Mouse (Mus musculus) bone marrow, adult 2 months (tissue): ENCODE measurements at regions not wholly inside any gene's neighbourhood (a gene's known extent, or its start where the extent isn't known, plus 50 kb on each side); places are given as distances from the start of the nearest gene placed in this dataset.

Source experiments
- CTCF ChIP-seq: fragments of 200-500 bp; IDR thresholded peaks from 2 replicates; pipeline ENCODE4 v1.5.1; 2011; ENCODE audit warnings: low read length, control low read depth; ENCODE audit not compliant: control insufficient read depth, insufficient read depth
- POLR2A ChIP-seq: fragments of 200-500 bp; IDR thresholded peaks from 2 replicates; pipeline ENCODE4 v1.6.1; 2011; ENCODE audit warnings: low read depth, mild to moderate bottlenecking, control low read depth, low read length, borderline replicate concordance; ENCODE audit not compliant: control insufficient read depth

GRCm38 (mm10) chr12:9112161-9112674, 82.4 kb downstream of the Ttc32 start:
- TF ChIP-seq CTCF: no peak
- no peak for TF ChIP-seq POLR2A
